Mouse (Mus musculus) liver, postnatal 0 days (tissue): ENCODE results near the gene Gtsf1.

Experiments used
- CTCF ChIP-seq: sonication (generic); IDR thresholded peaks from 2 replicates; pipeline ENCODE4 v1.5.1; 2016; ENCODE audit warnings: antibody characterized with exemption, low read depth
- EP300 ChIP-seq: IDR thresholded peaks from 2 replicates; pipeline ENCODE4 v1.6.1; 2016; ENCODE audit warnings: antibody characterized with exemption, low read depth, mild to moderate bottlenecking

- TF ChIP-seq EP300 (no peak), CTCF (no peak)
Observed at GRCm38 (mm10) chr15:103473182-103473581, 42.9 kb upstream of the Gtsf1 start.
